14 mouse cellular contexts compared by ENCODE assay signal in the genomic region with DNA sequence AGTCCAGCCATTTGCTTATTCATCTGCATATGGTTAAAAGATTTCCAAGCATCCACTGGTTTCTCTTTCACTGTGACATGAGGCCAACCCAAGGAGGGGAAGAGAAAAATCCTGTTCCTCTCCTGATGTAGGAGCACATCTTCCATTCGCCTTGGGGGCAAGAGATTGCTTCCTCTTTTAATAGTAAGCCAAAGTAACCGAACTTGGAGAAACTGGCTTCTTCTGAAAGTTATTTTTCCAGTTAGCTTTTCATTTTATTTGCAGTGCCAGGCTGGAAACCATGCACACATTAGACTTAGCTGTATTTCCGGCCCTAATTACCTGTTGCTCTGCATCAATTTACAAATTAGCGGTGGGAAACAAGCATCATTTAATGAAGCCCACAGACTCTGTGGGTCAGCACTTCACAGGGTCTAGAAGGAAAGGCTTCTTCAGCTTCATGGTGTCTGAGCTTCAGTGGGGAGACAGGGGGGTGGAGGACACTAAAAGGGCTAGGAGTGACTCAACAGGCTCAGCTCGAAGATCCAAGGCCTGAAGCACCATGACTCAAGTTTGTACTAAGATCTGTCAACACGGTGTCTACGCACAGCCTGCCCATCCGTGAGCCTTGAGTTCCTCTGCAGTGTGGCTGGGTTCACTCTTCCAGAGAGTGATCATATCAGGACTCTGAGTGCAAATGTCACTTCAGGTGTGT. TPM values are rescaled to one million over a fixed set of nuclear protein-coding genes. Genes with fewer than 3 reads are reported as not detected.
A peak's percentile ranks its signal among the peaks of the same experiment; 100 is the strongest.
DNase-seq lines count a peak whose midpoint lies in the region; ATAC-seq lines count a peak whose summit lies in the region.
"Had no signal": no experiment of that assay in that cellular context is flagged by ENCODE, and none has a peak within 500 bp of the region (broad histone marks: within the 10 kb centered on the region; RNA-seq: fewer than 3 reads in every experiment).

No protein-coding gene starts in this region.

- H3K4me2 ChIP-seq in heart, embryonic 11.5 days = no peak overlapping the region
- H3K4me2 ChIP-seq in limb, embryonic 15.5 days = no peak overlapping the region
- H3K4me2 ChIP-seq: limb, embryonic 12.5 days; neural tube, embryonic 15.5 days had no signal

- H3K4me1 ChIP-seq in heart, embryonic 11.5 days (ENCODE audit: control insufficient read depth, insufficient read depth, low read length) = peaks cover 6% of the 10 kb centered on the region; the same call in 1 of the 2 replicates
- H3K4me1 ChIP-seq in limb, embryonic 15.5 days = peaks cover 28% of the 10 kb centered on the region
- H3K4me1 ChIP-seq: neural tube, embryonic 15.5 days had no signal

- no peak overlapping the region for H3K4me3 ChIP-seq in heart, embryonic 11.5 days (ENCODE audit: low read depth, low read length)
- H3K4me3 ChIP-seq in limb, embryonic 15.5 days = no peak overlapping the region
- H3K4me3 ChIP-seq: limb, embryonic 12.5 days; neural tube, embryonic 15.5 days had no signal

- H3K27me3 ChIP-seq in heart, embryonic 11.5 days (ENCODE audit: control insufficient read depth, insufficient read depth, low read length) = no peaks in the 10 kb centered on the region
- no peaks in the 10 kb centered on the region for H3K27me3 ChIP-seq in limb, embryonic 15.5 days
- H3K27me3 ChIP-seq: limb, embryonic 12.5 days; neural tube, embryonic 15.5 days had no signal

- H3K36me3 ChIP-seq in heart, embryonic 11.5 days (ENCODE audit: control insufficient read depth, insufficient read depth, low read length) = no peaks in the 10 kb centered on the region
- no peaks in the 10 kb centered on the region for H3K36me3 ChIP-seq in limb, embryonic 15.5 days
- H3K36me3 ChIP-seq: limb, embryonic 12.5 days; neural tube, embryonic 15.5 days had no signal

- H3K9ac ChIP-seq in heart, embryonic 11.5 days (ENCODE audit: low read depth, low read length) = no peak overlapping the region
- H3K9ac ChIP-seq in limb, embryonic 15.5 days = no peak overlapping the region
- H3K9ac ChIP-seq: limb, embryonic 12.5 days; neural tube, embryonic 15.5 days had no signal

- peak; percentile 88 for DNase-seq in heart, adult 11 months
- DNase-seq in Muller cell, postnatal 12 days (ENCODE audit: inconsistent ontology term) = peak; percentile 61
- no peak for DNase-seq in embryo, embryonic 11 days
- DNase-seq in right cerebral cortex, postnatal 10 days (ENCODE audit: low spot score in 2 of 2) = no peak
- DNase-seq in kidney, postnatal 10 days = no peak
- DNase-seq: kidney, adult 2 months; lung, postnatal 10 days; midbrain, embryonic 14.5 days; right cerebral cortex, postnatal 25 days had no signal

- ATAC-seq in heart, embryonic 11.5 days (replicated peaks; ENCODE audit: insufficient number of reproducible peaks, low FRiP score, low TSS enrichment) = no peak
- ATAC-seq in common myeloid progenitor, adult 5-6 weeks (replicated peaks; ENCODE audit: low read depth, poor library complexity, severe bottlenecking) = peak; percentile 45
- ATAC-seq in limb, embryonic 15.5 days (ENCODE audit: insufficient number of reproducible peaks, low FRiP score, low TSS enrichment, low read depth) = no peak

- no peaks in the 10 kb centered on the region for H3K9me3 ChIP-seq in heart, embryonic 11.5 days (replicated peaks; ENCODE audit: control insufficient read depth, low read length)
- H3K9me3 ChIP-seq in limb, embryonic 15.5 days = no peaks in the 10 kb centered on the region
- H3K9me3 ChIP-seq: neural tube, embryonic 15.5 days had no signal

- WGBS in heart, embryonic 11.5 days (ENCODE audit: insufficient replicate concordance) = 59% methylated on average over 8 of the region's 8 CpGs
- 62% methylated on average over 8 of the region's 8 CpGs for WGBS in limb, embryonic 15.5 days

- H3K27ac ChIP-seq in heart, embryonic 11.5 days (ENCODE audit: low read depth, low read length) = no peak overlapping the region
- H3K27ac ChIP-seq in limb, embryonic 15.5 days = peak overlapping the region; percentile 61
- H3K27ac ChIP-seq: limb, embryonic 12.5 days; neural tube, embryonic 15.5 days had no signal

RNA-seq across cellular contexts. Expression of a gene that starts 54.6 kb away (rescaled TPM):
- 488 and 525 TPM in 2 replicates for polyA plus RNA-seq in heart, embryonic 11.5 days (2014; fragmentation: Nextera tagmentation; extraction: Ambion mirVana)
- 43.5 and 51.0 TPM in 2 replicates for total RNA-seq in common myeloid progenitor, adult 5-6 weeks (2017)
- 720 and 793 TPM in 2 replicates for polyA plus RNA-seq in limb, embryonic 15.5 days (2015; fragmentation: Nextera tagmentation; extraction: Ambion mirVana)

Comparison
In these comparisons a context has a peak if more than half of its experiments do, and no peak if none do; other contexts are left out.
1. DNase-seq: peak in heart, adult 11 months (single experiment) and Muller cell, postnatal 12 days (single experiment); none in embryo, embryonic 11 days (single experiment), right cerebral cortex, postnatal 10 days (0 of 2) and kidney, postnatal 10 days (single experiment).